Mouse (Mus musculus): ENCODE measurements around the gene Cdc14a. TPM values are rescaled to one million over a fixed set of nuclear protein-coding genes. Genes with fewer than 3 reads are reported as not detected.

The Cdc14a gene
- polyA plus RNA-seq, 1 experiment from 2014 or later, result 9.8 TPM

DNA sequence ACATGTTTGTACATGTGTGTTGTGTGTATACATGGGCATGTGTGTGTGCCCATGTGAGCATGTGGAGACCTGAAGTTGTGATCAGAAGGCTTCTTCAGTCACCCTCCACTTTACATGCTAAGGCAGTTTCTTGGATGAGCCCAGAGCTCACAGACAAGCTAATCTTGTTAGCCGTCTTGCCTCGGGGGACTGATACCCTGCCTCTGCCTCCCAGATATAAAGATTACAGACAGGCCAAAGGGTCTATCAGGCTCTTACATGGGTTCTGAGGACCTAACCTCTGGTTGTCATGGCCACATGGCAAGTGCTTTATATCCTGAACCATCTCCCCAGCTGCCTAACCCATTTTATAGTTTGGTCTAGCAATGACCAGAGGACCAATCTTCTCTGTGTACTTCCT, 112.7 kb downstream of the Cdc14a start:
- Histone ChIP-seq H3K4me1 (replicated peaks) (no peaks in the 10 kb centered on the region), H3K27ac (no peak overlapping the region), H3K4me3 (replicated peaks) (no peak overlapping the region), H3K9ac (replicated peaks) (no peak overlapping the region), H3K27me3 (no peaks in the 10 kb centered on the region), H3K4me2 (replicated peaks) (no peak overlapping the region), H3K36me3 (peaks cover 16% of the 10 kb centered on the region; the same call in 1 of the 2 replicates), H3K9me3 (no peaks in the 10 kb centered on the region)
- ATAC-seq, result no peak
- 94% methylated on average over 2 of the region's 2 CpGs for WGBS

GRCm38 (mm10) chr3:116310672-116311071, 113.2 kb downstream of the Cdc14a start:
- H3K36me3 ChIP-seq, result peaks cover 16% of the 10 kb centered on the region; the same call in 1 of the 2 replicates
- no peaks in the 10 kb centered on the region for H3K27me3 ChIP-seq
- no peak overlapping the region for H3K9ac ChIP-seq (replicated peaks)
- no peak overlapping the region for H3K4me2 ChIP-seq (replicated peaks)
- H3K4me3 ChIP-seq (replicated peaks), result no peak overlapping the region
- 95% methylated on average over 4 of the region's 4 CpGs for WGBS
- no peaks in the 10 kb centered on the region for H3K9me3 ChIP-seq
- no peaks in the 10 kb centered on the region for H3K4me1 ChIP-seq (replicated peaks)
- ATAC-seq, result no peak
- no peak overlapping the region for H3K27ac ChIP-seq

DNA sequence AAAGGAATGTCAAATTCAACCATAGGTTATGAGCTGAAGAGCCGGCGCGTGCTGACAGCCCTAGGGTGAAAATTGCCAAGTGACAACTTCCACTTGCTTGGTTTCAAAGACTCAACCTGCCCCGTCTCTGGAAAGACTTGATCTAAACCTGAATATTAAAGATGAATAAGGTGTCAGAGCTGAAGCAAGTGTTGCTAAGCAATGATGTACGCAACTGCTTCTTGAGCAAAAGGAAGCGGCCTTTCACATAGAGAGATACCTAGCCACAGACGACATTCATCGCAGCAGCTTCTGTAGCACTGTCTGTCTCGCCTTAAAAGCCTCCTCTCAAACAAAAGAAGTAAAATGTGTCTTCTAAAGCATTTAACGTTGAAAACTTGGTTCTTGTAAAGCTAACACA, 113.8 kb downstream of the Cdc14a start:
- no peak overlapping the region for H3K4me3 ChIP-seq (replicated peaks)
- H3K9ac ChIP-seq (replicated peaks), result no peak overlapping the region
- peaks cover 16% of the 10 kb centered on the region; the same call in 1 of the 2 replicates for H3K36me3 ChIP-seq
- H3K4me2 ChIP-seq (replicated peaks), result no peak overlapping the region
- no peak overlapping the region for H3K27ac ChIP-seq
- H3K4me1 ChIP-seq (replicated peaks), result no peaks in the 10 kb centered on the region
- ATAC-seq, result no peak
- 87% methylated on average over 10 of the region's 10 CpGs for WGBS
- H3K9me3 ChIP-seq, result no peaks in the 10 kb centered on the region
- H3K27me3 ChIP-seq, result no peaks in the 10 kb centered on the region

- Histone ChIP-seq H3K4me1 (replicated peaks) (no peaks in the 10 kb centered on the region), H3K9ac (replicated peaks) (no peak overlapping the region), H3K9me3 (no peaks in the 10 kb centered on the region), H3K4me3 (replicated peaks) (no peak overlapping the region), H3K4me2 (replicated peaks) (no peak overlapping the region), H3K36me3 (no peaks in the 10 kb centered on the region; the same call in 1 of the 2 replicates), H3K27ac (no peak overlapping the region), H3K27me3 (no peaks in the 10 kb centered on the region)
- no peak for ATAC-seq
- WGBS, result 69% methylated on average over 18 of the region's 18 CpGs
These were observed 118.8 kb downstream of the Cdc14a start for GRCm38 (mm10) chr3:116304800-116305753.

DNA sequence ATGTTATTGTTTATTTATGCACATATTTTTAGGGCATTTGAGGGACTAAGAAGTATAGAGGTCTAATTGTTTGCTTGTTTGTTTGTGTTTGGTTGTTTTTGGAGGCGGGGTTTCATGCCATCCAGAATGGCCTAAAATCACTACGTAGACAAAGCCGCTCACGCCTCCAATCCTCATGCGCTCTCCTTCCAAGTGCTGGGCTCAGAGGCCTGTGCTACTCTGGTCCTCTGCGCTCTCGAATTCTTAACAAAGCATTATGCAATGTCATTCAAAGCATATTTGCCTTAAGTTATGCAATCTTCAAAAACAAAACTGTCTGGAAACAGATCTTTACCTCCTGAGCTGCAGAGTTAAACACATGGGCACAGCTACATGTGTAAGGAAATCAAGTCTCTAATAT, 121.3 kb downstream of the Cdc14a start:
- H3K27me3 ChIP-seq, result no peaks in the 10 kb centered on the region
- H3K9ac ChIP-seq (replicated peaks), result no peak overlapping the region
- no peaks in the 10 kb centered on the region for H3K4me1 ChIP-seq (replicated peaks)
- H3K9me3 ChIP-seq, result no peaks in the 10 kb centered on the region
- no peak overlapping the region for H3K4me3 ChIP-seq (replicated peaks)
- H3K27ac ChIP-seq, result no peak overlapping the region
- no peak overlapping the region for H3K4me2 ChIP-seq (replicated peaks)
- WGBS, result 95% methylated on average over 7 of the region's 7 CpGs
- peaks cover 7% of the 10 kb centered on the region; the same call in 1 of the 2 replicates for H3K36me3 ChIP-seq
- no peak for ATAC-seq

- 90% methylated on average over 6 of the region's 6 CpGs for WGBS
- no peak for ATAC-seq
These were observed 122.1 kb downstream of the Cdc14a start for GRCm38 (mm10) chr3:116301754-116302153.

GRCm38 (mm10) chr3:116298727-116299126, 125.1 kb downstream of the Cdc14a start:
- ATAC-seq, result no peak
- H3K27ac ChIP-seq, result no peak overlapping the region
- 93% methylated on average over 10 of the region's 10 CpGs for WGBS

More at GRCm38 (mm10) chr3:116301754-116302153, 122.1 kb downstream of the Cdc14a start:
- peaks cover 7% of the 10 kb centered on the region; the same call in 1 of the 2 replicates for H3K36me3 ChIP-seq
- H3K4me1 ChIP-seq (replicated peaks), result no peaks in the 10 kb centered on the region
- H3K9me3 ChIP-seq, result no peaks in the 10 kb centered on the region
- H3K9ac ChIP-seq (replicated peaks), result no peak overlapping the region
- H3K4me3 ChIP-seq (replicated peaks), result no peak overlapping the region
- H3K4me2 ChIP-seq (replicated peaks), result no peak overlapping the region
- no peaks in the 10 kb centered on the region for H3K27me3 ChIP-seq
- H3K27ac ChIP-seq, result no peak overlapping the region

DNA sequence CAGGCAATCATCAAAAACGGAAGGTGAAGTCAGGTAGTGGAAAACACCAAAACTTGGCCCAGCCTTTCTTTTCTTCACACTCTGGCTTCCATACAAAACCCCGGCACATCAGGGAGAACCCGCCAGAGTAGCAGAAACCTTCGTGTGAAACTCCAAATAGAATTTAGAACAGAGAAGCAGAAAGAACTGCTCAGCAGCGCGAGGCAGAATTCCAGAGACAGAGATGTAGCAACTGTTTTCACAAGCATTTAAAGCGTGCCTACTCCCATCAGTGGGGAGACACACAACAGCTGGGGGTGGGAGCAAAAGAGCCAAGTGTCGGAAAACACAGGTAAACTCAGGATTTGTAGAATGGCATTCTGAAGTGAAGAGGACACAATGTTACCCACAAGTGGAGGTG, 125.8 kb downstream of the Cdc14a start:
- no peak overlapping the region for H3K4me3 ChIP-seq (replicated peaks)
- H3K4me2 ChIP-seq (replicated peaks), result no peak overlapping the region
- H3K9ac ChIP-seq (replicated peaks), result no peak overlapping the region
- peaks cover 29% of the 10 kb centered on the region for H3K36me3 ChIP-seq
- no peak for ATAC-seq
- no peak overlapping the region for H3K27ac ChIP-seq
- 96% methylated on average over 8 of the region's 8 CpGs for WGBS
- no peaks in the 10 kb centered on the region for H3K27me3 ChIP-seq
- H3K9me3 ChIP-seq, result no peaks in the 10 kb centered on the region
- no peaks in the 10 kb centered on the region for H3K4me1 ChIP-seq (replicated peaks)

More at GRCm38 (mm10) chr3:116298727-116299126, 125.1 kb downstream of the Cdc14a start:
- no peak overlapping the region for H3K9ac ChIP-seq (replicated peaks)
- no peaks in the 10 kb centered on the region for H3K27me3 ChIP-seq
- H3K36me3 ChIP-seq, result peaks cover 21% of the 10 kb centered on the region
- H3K4me2 ChIP-seq (replicated peaks), result no peak overlapping the region
- H3K9me3 ChIP-seq, result no peaks in the 10 kb centered on the region
- no peaks in the 10 kb centered on the region for H3K4me1 ChIP-seq (replicated peaks)
- no peak overlapping the region for H3K4me3 ChIP-seq (replicated peaks)

- Histone ChIP-seq H3K27me3 (no peaks in the 10 kb centered on the region), H3K4me1 (replicated peaks) (no peaks in the 10 kb centered on the region), H3K9me3 (no peaks in the 10 kb centered on the region), H3K4me3 (replicated peaks) (no peak overlapping the region), H3K27ac (no peak overlapping the region), H3K4me2 (replicated peaks) (no peak overlapping the region), H3K9ac (replicated peaks) (no peak overlapping the region), H3K36me3 (peaks cover 35% of the 10 kb centered on the region)
- 94% methylated on average over 7 of the region's 7 CpGs for WGBS
- ATAC-seq, result no peak
These were observed 126.7 kb downstream of the Cdc14a start for GRCm38 (mm10) chr3:116297170-116297569.

DNA sequence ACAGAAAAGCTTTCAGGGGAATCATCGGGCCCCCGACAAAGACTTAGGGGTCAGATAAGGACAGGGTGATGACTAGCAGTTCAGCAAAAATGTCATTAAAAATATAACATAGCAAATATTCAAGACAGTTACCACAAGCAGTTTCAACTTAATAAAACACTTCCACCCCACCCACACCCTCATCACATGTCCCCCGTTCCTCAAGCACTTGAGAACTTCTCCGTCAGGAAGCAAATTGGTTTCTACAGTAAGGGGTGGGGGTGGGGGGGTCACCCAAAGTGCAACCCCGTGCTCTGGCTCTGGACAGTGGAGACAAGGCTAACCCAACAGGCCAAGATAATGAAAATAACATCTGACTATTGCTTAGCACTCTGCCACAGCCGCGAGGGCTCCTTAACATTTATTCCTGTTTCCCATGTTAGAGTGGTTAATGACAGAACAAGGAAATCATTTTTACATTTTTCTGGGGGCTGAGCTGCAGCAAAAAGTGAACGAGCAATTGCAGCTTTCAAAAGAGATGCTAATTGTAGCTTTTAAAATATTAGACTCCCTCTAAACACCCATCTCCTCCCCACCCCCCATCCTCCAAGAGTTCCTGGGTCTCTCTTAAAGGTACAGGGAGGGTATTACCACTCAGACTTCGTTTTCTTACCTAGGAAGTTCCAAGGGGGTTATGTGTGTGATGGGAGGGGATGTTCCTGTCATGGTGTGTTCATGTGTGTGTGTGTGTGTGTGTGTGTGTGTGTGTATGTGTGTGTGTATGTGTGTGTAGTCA, 133.6 kb downstream of the Cdc14a start:
- Histone ChIP-seq H3K9me3 (no peaks in the 10 kb centered on the region), H3K27ac (no peak overlapping the region), H3K27me3 (no peaks in the 10 kb centered on the region), H3K36me3 (peaks cover 39% of the 10 kb centered on the region), H3K4me2 (replicated peaks) (no peak overlapping the region), H3K4me3 (replicated peaks) (no peak overlapping the region), H3K4me1 (replicated peaks) (no peaks in the 10 kb centered on the region), H3K9ac (replicated peaks) (no peak overlapping the region)
- 88% methylated on average over 9 of the region's 9 CpGs for WGBS
- ATAC-seq, result no peak

- ATAC-seq, result no peak
- no peak overlapping the region for H3K4me2 ChIP-seq (replicated peaks)
- H3K27me3 ChIP-seq, result no peaks in the 10 kb centered on the region
These were observed 135.0 kb downstream of the Cdc14a start for GRCm38 (mm10) chr3:116288833-116289232.

GRCm38 (mm10) chr3:116284735-116285134, 139.1 kb downstream of the Cdc14a start:
- Histone ChIP-seq H3K9ac (replicated peaks) (no peak overlapping the region), H3K4me3 (replicated peaks) (no peak overlapping the region)
- 91% methylated on average over 4 of the region's 4 CpGs for WGBS

More at GRCm38 (mm10) chr3:116288833-116289232, 135.0 kb downstream of the Cdc14a start:
- Histone ChIP-seq H3K27ac (no peak overlapping the region), H3K4me3 (replicated peaks) (no peak overlapping the region), H3K9ac (replicated peaks) (no peak overlapping the region), H3K9me3 (no peaks in the 10 kb centered on the region), H3K36me3 (peaks cover 31% of the 10 kb centered on the region), H3K4me1 (replicated peaks) (peaks cover 7% of the 10 kb centered on the region)
- WGBS, result 89% methylated on average over 6 of the region's 6 CpGs

More at GRCm38 (mm10) chr3:116284735-116285134, 139.1 kb downstream of the Cdc14a start:
- Histone ChIP-seq H3K27ac (no peak overlapping the region), H3K4me1 (replicated peaks) (peaks cover 12% of the 10 kb centered on the region), H3K4me2 (replicated peaks) (no peak overlapping the region), H3K27me3 (no peaks in the 10 kb centered on the region), H3K36me3 (peaks cover 5% of the 10 kb centered on the region; the same call in 1 of the 2 replicates), H3K9me3 (no peaks in the 10 kb centered on the region)
- ATAC-seq, result no peak

All from midbrain, embryonic 13.5 days (tissue).